Mouse (Mus musculus) midbrain, postnatal 0 days (tissue): ENCODE measurements at regions not wholly inside any gene's neighbourhood (a gene's known extent, or its start where the extent isn't known, plus 50 kb on each side); places are given as distances from the start of the nearest gene placed in this dataset.

ENCODE experiments used
- ATAC-seq: fragments of 200-750 bp; cut with Nextera tagmentation; 2 replicates; pipeline ENCODE4 v1.8.0; 2017; ENCODE audit warnings: moderate number of reproducible peaks, mild to moderate bottlenecking, moderate TSS enrichment, moderate library complexity; ENCODE audit not compliant: low FRiP score
- DNase-seq: peaks from one replicate; pipeline ENCODE4 v3.0.0-alpha.2; 2015; ENCODE audit warnings: low spot score
- H3K27ac ChIP-seq: fragments of 300-500 bp; sonication (generic); 2 replicates; pipeline ENCODE4 v1.5.1; 2014; ENCODE audit warnings: low read depth, mild to moderate bottlenecking, low read length, mixed read lengths
- H3K27me3 ChIP-seq: fragments of 300-500 bp; sonication (generic); 2 replicates; pipeline ENCODE4 v1.6.1; 2014; ENCODE audit warnings: low read length, control low read depth, mixed read lengths; ENCODE audit not compliant: insufficient read depth
- H3K36me3 ChIP-seq: fragments of 300-500 bp; sonication (generic); 2 replicates; pipeline ENCODE4 v1.6.1; 2014; ENCODE audit warnings: low read length, control low read depth, mixed read lengths; ENCODE audit not compliant: insufficient read depth
- H3K4me1 ChIP-seq: fragments of 300-500 bp; sonication (generic); 2 replicates; pipeline ENCODE4 v1.6.1; 2014; ENCODE audit warnings: mild to moderate bottlenecking, control low read depth, antibody characterized with exemption, low read length, mixed read lengths; ENCODE audit not compliant: insufficient read depth
- H3K4me2 ChIP-seq: fragments of 300-500 bp; sonication (generic); 2 replicates; pipeline ENCODE4 v1.6.1; 2014; ENCODE audit warnings: low read depth, mild to moderate bottlenecking, low read length, mixed read lengths; ENCODE audit not compliant: poor library complexity, severe bottlenecking
- H3K4me3 ChIP-seq: fragments of 300-500 bp; sonication (generic); 2 replicates; pipeline ENCODE4 v1.5.1; 2014; ENCODE audit warnings: low read depth, mild to moderate bottlenecking, low read length, moderate library complexity
- H3K9ac ChIP-seq: fragments of 300-500 bp; sonication (generic); replicated peaks from 2 replicates; pipeline ENCODE4 v1.6.1; 2014; ENCODE audit warnings: mild to moderate bottlenecking, low read length, moderate library complexity, mixed read lengths; ENCODE audit not compliant: poor library complexity, severe bottlenecking
- H3K9me3 ChIP-seq: fragments of 300-500 bp; sonication (generic); 2 replicates; pipeline ENCODE4 v1.6.1; 2016; ENCODE audit warnings: low read length, control low read depth
- CTCF ChIP-seq: IDR thresholded peaks from 2 replicates; pipeline ENCODE4 v1.5.1; 2016; ENCODE audit warnings: antibody characterized with exemption, mild to moderate bottlenecking
- WGBS: fragments of 180-500 bp; shearing (Covaris S2); extraction: QIAGEN DNeasy Blood & Tissue Kit; methylation state at CpG from one replicate; pipeline ENCODE4 v1.1.7; 2014; 5-methylcytosine and 5-hydroxymethylcytosine counted together

DNA sequence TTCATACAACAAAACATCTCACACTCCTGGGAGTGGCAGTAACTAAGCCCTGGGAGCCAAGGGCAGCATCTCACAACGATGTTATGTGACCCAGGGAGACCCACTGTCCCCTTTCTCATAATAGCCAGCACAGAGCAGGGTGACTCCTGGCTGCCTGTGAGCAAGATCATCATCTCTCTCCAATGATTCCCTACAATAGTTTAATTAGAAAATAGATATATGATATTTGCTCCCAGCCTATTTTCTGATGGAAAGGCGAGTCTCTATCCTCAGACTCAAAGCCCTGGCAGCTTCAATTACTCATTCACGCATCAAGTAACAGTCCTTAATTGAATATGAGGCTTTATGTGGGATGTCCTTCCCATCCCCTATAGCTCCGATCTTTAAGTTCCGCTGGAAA is 153.7 kb downstream of the Olfm4 start:
- Histone ChIP-seq H3K4me3 (no peak overlapping the region), H3K27ac (no peak overlapping the region), H3K36me3 (no peaks in the 10 kb centered on the region), H3K4me1 (peaks cover 3% of the 10 kb centered on the region; the same call in 1 of the 2 replicates), H3K4me2 (no peak overlapping the region), H3K9me3 (no peaks in the 10 kb centered on the region), H3K27me3 (no peaks in the 10 kb centered on the region), H3K9ac (no peak overlapping the region)
- 42% methylated on average over 5 of the region's 5 CpGs for WGBS
- DNase-seq (no peak), ATAC-seq (no peak)
- TF ChIP-seq CTCF = no peak

DNA sequence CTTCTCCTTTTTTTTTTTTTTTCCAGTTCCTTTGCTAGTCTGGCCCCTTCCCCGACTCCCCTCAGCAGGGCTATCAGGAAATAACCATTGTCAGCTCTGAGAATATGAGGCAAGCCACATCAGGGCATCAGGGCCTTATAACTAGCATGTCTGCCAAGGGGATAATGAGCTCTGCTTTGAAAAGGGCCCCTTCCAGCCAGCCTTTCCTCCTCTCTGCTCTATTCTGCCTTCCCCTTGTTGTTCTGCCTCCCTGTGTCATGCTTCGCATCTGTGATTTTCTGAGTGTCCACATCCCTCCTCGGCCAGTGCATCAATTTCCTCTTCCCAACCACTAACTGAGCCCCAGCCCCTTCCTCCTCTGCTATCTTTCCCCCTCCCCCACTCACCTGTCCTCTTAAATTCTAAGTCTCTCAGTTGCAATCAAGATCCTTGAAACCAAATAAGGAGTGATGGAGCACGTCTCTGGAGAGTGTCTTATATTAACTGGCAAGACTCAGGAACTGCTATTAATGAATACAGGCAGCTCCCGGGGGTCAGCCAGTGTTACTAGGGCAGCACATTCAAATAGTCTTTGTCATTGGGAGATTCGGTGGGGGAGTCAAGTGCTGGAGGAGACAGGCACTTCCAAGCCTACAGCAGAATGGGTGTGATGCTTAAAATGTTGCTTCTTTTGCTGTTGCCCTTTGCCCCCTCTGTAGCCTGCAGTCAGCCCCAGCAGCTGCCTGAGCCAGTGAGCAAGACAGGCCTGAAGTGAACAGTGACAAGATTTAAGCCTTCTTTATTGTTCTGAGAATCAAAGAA is 155.3 kb downstream of the Olfm4 start:
- H3K27me3 ChIP-seq = no peaks in the 10 kb centered on the region
- peaks cover 3% of the 10 kb centered on the region; the same call in 1 of the 2 replicates for H3K4me1 ChIP-seq
- TF ChIP-seq CTCF = no peak
- H3K4me3 ChIP-seq = no peak overlapping the region
- DNase-seq (peak; percentile 47), ATAC-seq (peak; percentile 49; the same call in 1 of the 2 replicates)
- H3K36me3 ChIP-seq = no peaks in the 10 kb centered on the region
- H3K4me2 ChIP-seq = no peak overlapping the region
- 0 out of 2 replicates have a peak overlapping the region, but pooled peaks have one; percentile 12 for H3K27ac ChIP-seq
- no peak overlapping the region for H3K9ac ChIP-seq
- 16% methylated on average over 6 of the region's 6 CpGs for WGBS
- no peaks in the 10 kb centered on the region for H3K9me3 ChIP-seq

GRCm38 (mm10) chr14:80157002-80157401 is 173.1 kb downstream of the Olfm4 start:
- Histone ChIP-seq H3K36me3 (no peaks in the 10 kb centered on the region), H3K4me2 (no peak overlapping the region), H3K4me3 (no peak overlapping the region), H3K9ac (no peak overlapping the region), H3K9me3 (no peaks in the 10 kb centered on the region), H3K4me1 (no peaks in the 10 kb centered on the region), H3K27me3 (no peaks in the 10 kb centered on the region), H3K27ac (no peak overlapping the region)
- DNase-seq (no peak), ATAC-seq (no peak)
- 57% methylated on average over 6 of the region's 6 CpGs for whole genome bisulfite sequencing
- TF ChIP-seq CTCF = no peak

DNA sequence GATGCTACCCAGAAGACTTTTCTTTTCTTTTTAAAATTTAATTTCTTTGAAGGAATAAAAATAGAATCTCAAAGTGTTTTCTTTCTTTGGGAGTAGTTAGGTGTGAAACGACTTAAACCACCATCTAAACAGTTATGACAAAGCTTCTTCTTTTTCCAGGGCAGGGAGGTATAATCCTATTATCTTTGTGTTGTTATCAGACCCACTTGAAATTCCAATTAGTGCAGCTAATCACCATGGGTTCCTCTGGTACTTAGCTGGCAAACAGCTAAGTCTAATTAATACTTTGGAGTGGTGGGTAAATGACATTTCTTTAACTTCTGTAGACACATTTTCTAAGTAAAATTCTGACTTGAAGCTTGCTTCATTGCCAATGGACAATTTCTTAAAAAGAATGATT is 185.3 kb downstream of the Olfm4 start:
- Histone ChIP-seq H3K4me2 (no peak overlapping the region), H3K36me3 (no peaks in the 10 kb centered on the region), H3K27me3 (no peaks in the 10 kb centered on the region), H3K9me3 (no peaks in the 10 kb centered on the region), H3K27ac (no peak overlapping the region), H3K4me3 (no peak overlapping the region), H3K9ac (no peak overlapping the region), H3K4me1 (no peaks in the 10 kb centered on the region)
- TF ChIP-seq CTCF = no peak
- peak; percentile 15 for DNase-seq
- no peak for ATAC-seq
- 9% methylated on average over 1 of the region's 1 CpGs for WGBS

GRCm38 (mm10) chr14:80170450-80171180 is 186.7 kb downstream of the Olfm4 start:
- H3K36me3 ChIP-seq = no peaks in the 10 kb centered on the region
- H3K4me2 ChIP-seq = no peak overlapping the region
- TF ChIP-seq CTCF = no peak
- H3K9me3 ChIP-seq = no peaks in the 10 kb centered on the region
- DNase-seq = peak; percentile 31
- H3K9ac ChIP-seq = no peak overlapping the region
- no peak; the same call in 1 of the 2 replicates for ATAC-seq
- no peak overlapping the region for H3K4me3 ChIP-seq
- H3K27ac ChIP-seq = no peak overlapping the region
- no peaks in the 10 kb centered on the region for H3K27me3 ChIP-seq
- no peaks in the 10 kb centered on the region for H3K4me1 ChIP-seq
- 6% methylated on average over 11 of the region's 11 CpGs for WGBS
